Comparison of ENCODE assay signal across 11 mouse cellular contexts in the genomic region with DNA sequence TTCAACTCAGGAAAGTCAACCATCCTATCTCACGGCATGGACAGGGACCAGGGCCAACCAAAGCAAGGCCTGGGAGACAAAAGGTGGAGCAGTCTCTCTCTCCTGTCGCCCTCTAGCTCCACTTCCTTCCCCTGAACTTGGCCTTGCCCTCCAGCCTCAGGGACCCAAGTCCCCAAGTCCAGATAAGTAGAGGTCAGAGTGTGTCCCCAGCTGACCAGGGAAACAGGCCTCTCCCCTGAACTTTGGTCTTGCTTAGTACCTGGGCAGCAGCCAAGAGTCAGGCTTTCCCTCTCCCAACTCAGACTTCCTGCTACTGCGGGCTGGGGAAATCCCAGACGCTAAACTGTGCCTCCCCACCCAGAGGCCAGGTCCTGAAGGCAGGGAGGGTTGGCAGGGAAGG. TPM values are rescaled to one million over a fixed set of nuclear protein-coding genes. Genes with fewer than 3 reads are reported as not detected.
DNase-seq lines count a peak whose midpoint lies in the region; ATAC-seq and TF ChIP-seq lines count a peak whose summit lies in the region.
"Had no signal": no experiment of that assay in that cellular context is flagged by ENCODE, and none has a peak within 500 bp of the region (broad histone marks: within the 10 kb centered on the region; RNA-seq: fewer than 3 reads in every experiment).

No protein-coding gene starts in this region.

- no peaks in the 10 kb centered on the region for H3K36me3 ChIP-seq in liver, adult 2 months (ENCODE audit: control insufficient read depth, insufficient read depth, low read length)
- no peaks in the 10 kb centered on the region for H3K36me3 ChIP-seq in midbrain, embryonic 14.5 days (ENCODE audit: control insufficient read depth, insufficient read depth, low read length)
- H3K36me3 ChIP-seq: G1E; neural tube, embryonic 12.5 days had no signal

- no peaks in the 10 kb centered on the region for H3K27me3 ChIP-seq in liver, adult 2 months (ENCODE audit: control insufficient read depth, insufficient read depth, low read length)
- no peaks in the 10 kb centered on the region for H3K27me3 ChIP-seq in midbrain, embryonic 14.5 days (ENCODE audit: control insufficient read depth, insufficient read depth, low read length)

- peaks cover 6% of the 10 kb centered on the region for H3K4me1 ChIP-seq in liver, adult 2 months (ENCODE audit: control insufficient read depth, insufficient read depth, low read length)
- H3K4me1 ChIP-seq in midbrain, embryonic 14.5 days (ENCODE audit: control insufficient read depth, insufficient read depth, low read length), result 0 out of 2 replicates have a peak, but pooled peaks cover 3% of the 10 kb centered on the region

- no peaks in the 10 kb centered on the region for H3K79me2 ChIP-seq in liver, adult 2 months (ENCODE audit: control insufficient read depth, insufficient read depth, low read length)

- no peaks in the 10 kb centered on the region for H3K9me3 ChIP-seq in midbrain, embryonic 14.5 days (ENCODE audit: control insufficient read depth, low read length)
- H3K9me3 ChIP-seq: G1E; neural tube, embryonic 12.5 days had no signal

- ATAC-seq in midbrain, embryonic 14.5 days (ENCODE audit: low FRiP score, low TSS enrichment), result no peak

- intact Hi-C loops in heart, postnatal 10 days (cut with DNase I), result loop anchor here (2.0 kb wide), 2 partner anchors 16 to 260 kb away; partner anchors contain the start of gene Etv3

- 0% methylated on average over 4 of the region's 4 CpGs for WGBS in liver, adult 2 months
- 61% methylated on average over 4 of the region's 4 CpGs for WGBS in midbrain, embryonic 14.5 days

- peak overlapping the region; percentile 61 for H3K27ac ChIP-seq in liver, adult 2 months (replicated peaks; ENCODE audit: insufficient read depth, low read depth, low read length)
- H3K27ac ChIP-seq in midbrain, embryonic 14.5 days (replicated peaks; ENCODE audit: low read depth, low read length), result no peak overlapping the region
- H3K27ac ChIP-seq: neural tube, embryonic 12.5 days had no signal

- no peak for TF ChIP-seq CTCF in liver, adult 2 months (IDR thresholded peaks at IDR 0.05; ENCODE audit: low read depth, low read length)

- H3K4me2 ChIP-seq in midbrain, embryonic 14.5 days (ENCODE audit: low read length), result no peak overlapping the region

- peak; percentile 54 for DNase-seq in urinary bladder, postnatal 14 days (ENCODE audit: low spot score)
- DNase-seq in urinary bladder, adult 2 months (ENCODE audit: low spot score), result no peak
- peak; percentile 65 for DNase-seq in heart, postnatal 10 days
- DNase-seq in liver, adult 2 months (ENCODE audit: extremely low read depth, low read depth, low spot score), result peak; percentile 93
- DNase-seq in yolk sac, embryonic 10.5 days (ENCODE audit: low spot score), result peak; percentile 32
- no peak for DNase-seq in midbrain, embryonic 14.5 days
- no peak for DNase-seq in layer of hippocampus, adult 18-20 months (ENCODE audit: low spot score in 2 of 2)
- DNase-seq in cerebellum, adult 18-20 months, result no peak
- DNase-seq: left cerebral cortex, postnatal 4 days had no signal

- no peak; the same call in 1 of the 2 replicates for TF ChIP-seq POLR2A in liver, adult 2 months (IDR thresholded peaks at IDR 0.05; ENCODE audit: extremely low read depth, insufficient read depth, low read length)

- H3K9ac ChIP-seq in liver, adult 2 months (ENCODE audit: low read depth, low read length), result peak overlapping the region; percentile 24
- no peak overlapping the region for H3K9ac ChIP-seq in midbrain, embryonic 14.5 days (replicated peaks; ENCODE audit: low read length)

- H3K4me3 ChIP-seq in liver, adult 2 months (ENCODE audit: insufficient read depth, low read depth, low read length), result no peak overlapping the region; the same call in 1 of the 2 replicates
- H3K4me3 ChIP-seq in midbrain, embryonic 14.5 days (replicated peaks; ENCODE audit: low read depth, low read length), result no peak overlapping the region
- H3K4me3 ChIP-seq: neural tube, embryonic 12.5 days had no signal

RNA-seq across cellular contexts. Expression of gene Etv3, which starts 16.1 kb away (rescaled TPM):
- polyA plus RNA-seq in urinary bladder, adult 2 months (2012; rRNA removed), result 17.2 and 18.1 TPM in 2 replicates
- total RNA-seq in heart, postnatal 10 days (2021), result 10 to 100 TPM; 17.1 to 18.3 TPM
- total RNA-seq in liver, adult 2 months (2014; rRNA removed), result 7.0 and 7.9 TPM in 2 replicates
- 4.4 and 5.3 TPM in 2 replicates for polyA plus RNA-seq in liver, adult 2 months (2012; rRNA removed)
- polyA plus RNA-seq in midbrain, embryonic 14.5 days (2014; fragmentation: Nextera tagmentation; extraction: Ambion mirVana), result 7.0 and 8.3 TPM in 2 replicates
- 10 to 100 TPM; 25.1 to 25.8 TPM for total RNA-seq in layer of hippocampus, adult 18-20 months (2021)

Comparison
In these comparisons a context has a peak if more than half of its experiments do, and no peak if none do; other contexts are left out.
1. DNase-seq: peak in urinary bladder, postnatal 14 days (single experiment), heart, postnatal 10 days (2 of 2), liver, adult 2 months (single experiment) and yolk sac, embryonic 10.5 days (single experiment); none in urinary bladder, adult 2 months (single experiment), midbrain, embryonic 14.5 days (single experiment), layer of hippocampus, adult 18-20 months (0 of 2) and cerebellum, adult 18-20 months (0 of 2).